Mouse (Mus musculus) adrenal gland, postnatal 14 days (tissue): ENCODE data around the gene Ank2. TPM values are rescaled to one million over a fixed set of nuclear protein-coding genes. Genes with fewer than 3 reads are reported as not detected.

Experiments
- DNase-seq: peaks from one replicate; pipeline ENCODE4 v3.0.0; 2021; ENCODE audit warnings: mixed read lengths
- total RNA-seq: library from RNA; stranded (reverse); gene quantifications from 2 replicates; pipeline ENCODE4 v1.2.3, GENCODE M21; 2021

Gene Ank2
- total RNA-seq, 1 experiment from 2014 or later = 71.9 TPM

GRCm38 (mm10) chr3:127113238-127113637 is 385.9 kb downstream of the Ank2 start:
- DNase-seq = no peak

- DNase-seq = no peak
These were observed 389.7 kb downstream of the Ank2 start for GRCm38 (mm10) chr3:127109413-127109812.

GRCm38 (mm10) chr3:127108481-127108880 is 390.7 kb downstream of the Ank2 start:
- DNase-seq = no peak

GRCm38 (mm10) chr3:127107281-127107680 is 391.9 kb downstream of the Ank2 start:
- DNase-seq = no peak

- no peak for DNase-seq
These were observed 397.8 kb downstream of the Ank2 start for GRCm38 (mm10) chr3:127101326-127101725.

- DNase-seq = no peak
These were observed 401.4 kb downstream of the Ank2 start for GRCm38 (mm10) chr3:127097745-127098144.

- no peak for DNase-seq
These were observed 402.0 kb downstream of the Ank2 start for GRCm38 (mm10) chr3:127097106-127097505.

- no peak for DNase-seq
These were observed 405.5 kb downstream of the Ank2 start for GRCm38 (mm10) chr3:127093631-127094030.

GRCm38 (mm10) chr3:127087574-127087973 is 411.6 kb downstream of the Ank2 start:
- DNase-seq = no peak

- no peak for DNase-seq
These were observed 412.2 kb downstream of the Ank2 start for GRCm38 (mm10) chr3:127086834-127087506.

GRCm38 (mm10) chr3:127077369-127077768 is 421.8 kb downstream of the Ank2 start:
- DNase-seq = no peak

GRCm38 (mm10) chr3:127075531-127076280 is 423.4 kb downstream of the Ank2 start:
- no peak for DNase-seq

- no peak for DNase-seq
These were observed 427.7 kb downstream of the Ank2 start for GRCm38 (mm10) chr3:127071471-127071870.

GRCm38 (mm10) chr3:127063654-127064386 is 435.3 kb downstream of the Ank2 start:
- no peak for DNase-seq

GRCm38 (mm10) chr3:127059671-127060070 is 439.5 kb downstream of the Ank2 start:
- no peak for DNase-seq

- no peak for DNase-seq
These were observed 457.9 kb downstream of the Ank2 start for GRCm38 (mm10) chr3:127041288-127041687.

GRCm38 (mm10) chr3:127038570-127038969 is 460.6 kb downstream of the Ank2 start:
- DNase-seq = peak; percentile 54

- DNase-seq = no peak
These were observed 463.0 kb downstream of the Ank2 start for GRCm38 (mm10) chr3:127036118-127036517.

GRCm38 (mm10) chr3:127035540-127035939 is 463.6 kb downstream of the Ank2 start:
- DNase-seq = no peak

GRCm38 (mm10) chr3:127034983-127035382 is 464.2 kb downstream of the Ank2 start:
- DNase-seq = no peak

- DNase-seq = no peak
These were observed 475.2 kb downstream of the Ank2 start for GRCm38 (mm10) chr3:127023992-127024391.

GRCm38 (mm10) chr3:127020167-127020566 is 479.0 kb downstream of the Ank2 start:
- DNase-seq = no peak

- DNase-seq = no peak
These were observed 479.4 kb downstream of the Ank2 start for GRCm38 (mm10) chr3:127019728-127020127.
